Mouse (Mus musculus): ENCODE results near the gene Arhgap17. TPM values are rescaled to one million over a fixed set of nuclear protein-coding genes. Genes with fewer than 3 reads are reported as not detected.

The Arhgap17 gene
- polyA plus RNA-seq, 1 experiment from 2014 or later = 6.8 TPM

GRCm38 (mm10) chr7:123367218-123368150, 2.2 kb downstream of the Arhgap17 start:
- 72% methylated on average over 16 of the region's 16 CpGs for WGBS (ENCODE audit: insufficient replicate concordance)
- Histone ChIP-seq H3K27ac (ENCODE audit: low read depth) (peak overlapping the region; percentile 42; the same call in 1 of the 2 replicates), H3K4me1 (ENCODE audit: insufficient read depth) (peaks cover 45% of the 10 kb centered on the region), H3K9ac (replicated peaks) (peak overlapping the region; percentile 50; the same call in 1 of the 2 replicates), H3K27me3 (ENCODE audit: insufficient read depth, low read length) (no peaks in the 10 kb centered on the region), H3K4me2 (ENCODE audit: low read depth, low read length) (peak overlapping the region; percentile 97), H3K4me3 (ENCODE audit: low read depth, low read length) (peak overlapping the region; percentile 65), H3K36me3 (replicated peaks; ENCODE audit: insufficient read depth, low read length) (no peaks in the 10 kb centered on the region; the same call in 1 of the 2 replicates), H3K9me3 (ENCODE audit: low read length) (no peaks in the 10 kb centered on the region)
- DNase-seq (no peak), ATAC-seq (no peak)
- no peak for TF ChIP-seq CTCF (IDR thresholded peaks at IDR 0.05; ENCODE audit: low read depth)
- TF ChIP-seq EP300 (IDR thresholded peaks at IDR 0.05; ENCODE audit: low read depth) = no peak

- Histone ChIP-seq H3K4me1 (ENCODE audit: insufficient read depth) (peaks cover 45% of the 10 kb centered on the region), H3K27me3 (ENCODE audit: insufficient read depth, low read length) (no peaks in the 10 kb centered on the region), H3K9ac (replicated peaks) (no peak overlapping the region), H3K27ac (ENCODE audit: low read depth) (no peak overlapping the region), H3K9me3 (ENCODE audit: low read length) (no peaks in the 10 kb centered on the region), H3K36me3 (replicated peaks; ENCODE audit: insufficient read depth, low read length) (no peaks in the 10 kb centered on the region; the same call in 1 of the 2 replicates), H3K4me2 (ENCODE audit: low read depth, low read length) (peak overlapping the region; percentile 97), H3K4me3 (ENCODE audit: low read depth, low read length) (no peak overlapping the region)
- TF ChIP-seq CTCF (IDR thresholded peaks at IDR 0.05; ENCODE audit: low read depth) (no peak), EP300 (IDR thresholded peaks at IDR 0.05; ENCODE audit: low read depth) (no peak)
- 71% methylated on average over 8 of the region's 8 CpGs for WGBS (ENCODE audit: insufficient replicate concordance)
- no peak for DNase-seq
- ATAC-seq = no peak
These were observed 2.9 kb downstream of the Arhgap17 start for GRCm38 (mm10) chr7:123366806-123367205.

GRCm38 (mm10) chr7:123365876-123366741, 3.6 kb downstream of the Arhgap17 start:
- Histone ChIP-seq H3K36me3 (replicated peaks; ENCODE audit: insufficient read depth, low read length) (no peaks in the 10 kb centered on the region; the same call in 1 of the 2 replicates), H3K27me3 (ENCODE audit: insufficient read depth, low read length) (no peaks in the 10 kb centered on the region), H3K4me2 (ENCODE audit: low read depth, low read length) (peak overlapping the region; percentile 97), H3K4me3 (ENCODE audit: low read depth, low read length) (peak overlapping the region; percentile 9; the same call in 1 of the 2 replicates), H3K27ac (ENCODE audit: low read depth) (peak overlapping the region; percentile 53), H3K9me3 (ENCODE audit: low read length) (no peaks in the 10 kb centered on the region), H3K4me1 (ENCODE audit: insufficient read depth) (peaks cover 45% of the 10 kb centered on the region), H3K9ac (replicated peaks) (peak overlapping the region; percentile 32; the same call in 1 of the 2 replicates)
- ATAC-seq (peak; percentile 7; the same call in 1 of the 2 replicates), DNase-seq (no peak)
- peak; percentile 86 for TF ChIP-seq EP300 (IDR thresholded peaks at IDR 0.05; ENCODE audit: low read depth)
- no peak for TF ChIP-seq CTCF (IDR thresholded peaks at IDR 0.05; ENCODE audit: low read depth)
- 44% methylated on average over 7 of the region's 7 CpGs for WGBS (ENCODE audit: insufficient replicate concordance)

- Histone ChIP-seq H3K27ac (ENCODE audit: low read depth) (no peak overlapping the region), H3K27me3 (ENCODE audit: insufficient read depth, low read length) (no peaks in the 10 kb centered on the region), H3K9me3 (ENCODE audit: low read length) (no peaks in the 10 kb centered on the region), H3K36me3 (replicated peaks; ENCODE audit: insufficient read depth, low read length) (no peaks in the 10 kb centered on the region; the same call in none of the 2 replicates), H3K4me2 (ENCODE audit: low read depth, low read length) (no peak overlapping the region), H3K4me1 (ENCODE audit: insufficient read depth) (peaks cover 43% of the 10 kb centered on the region), H3K9ac (replicated peaks) (no peak overlapping the region), H3K4me3 (ENCODE audit: low read depth, low read length) (no peak overlapping the region)
- 92% methylated on average over 8 of the region's 8 CpGs for WGBS (ENCODE audit: insufficient replicate concordance)
- no peak for DNase-seq
- no peak for ATAC-seq
- no peak for TF ChIP-seq CTCF (IDR thresholded peaks at IDR 0.05; ENCODE audit: low read depth)
- TF ChIP-seq EP300 (IDR thresholded peaks at IDR 0.05; ENCODE audit: low read depth) = no peak
These were observed 5.7 kb downstream of the Arhgap17 start for GRCm38 (mm10) chr7:123363971-123364370.

- TF ChIP-seq EP300 (IDR thresholded peaks at IDR 0.05; ENCODE audit: low read depth) (no peak), CTCF (IDR thresholded peaks at IDR 0.05; ENCODE audit: low read depth) (no peak)
- 77% methylated on average over 3 of the region's 3 CpGs for WGBS (ENCODE audit: insufficient replicate concordance)
- Histone ChIP-seq H3K9ac (replicated peaks) (no peak overlapping the region), H3K36me3 (replicated peaks; ENCODE audit: insufficient read depth, low read length) (no peaks in the 10 kb centered on the region; the same call in none of the 2 replicates), H3K27ac (ENCODE audit: low read depth) (no peak overlapping the region), H3K4me3 (ENCODE audit: low read depth, low read length) (no peak overlapping the region), H3K4me2 (ENCODE audit: low read depth, low read length) (no peak overlapping the region), H3K4me1 (ENCODE audit: insufficient read depth) (peaks cover 32% of the 10 kb centered on the region), H3K27me3 (ENCODE audit: insufficient read depth, low read length) (no peaks in the 10 kb centered on the region), H3K9me3 (ENCODE audit: low read length) (no peaks in the 10 kb centered on the region)
- ATAC-seq (no peak), DNase-seq (no peak)
These were observed 6.9 kb downstream of the Arhgap17 start for GRCm38 (mm10) chr7:123362806-123363205.

All from liver, postnatal 0 days (tissue).